Mouse (Mus musculus): ENCODE measurements around the gene Iqschfp. TPM values are rescaled to one million over a fixed set of nuclear protein-coding genes. Genes with fewer than 3 reads are reported as not detected.

Iqschfp gene
- polyA plus RNA-seq (2016; fragmentation: Nextera tagmentation; extraction: Ambion mirVana) = 0.12 and 1.2 TPM in 2 replicates

DNA sequence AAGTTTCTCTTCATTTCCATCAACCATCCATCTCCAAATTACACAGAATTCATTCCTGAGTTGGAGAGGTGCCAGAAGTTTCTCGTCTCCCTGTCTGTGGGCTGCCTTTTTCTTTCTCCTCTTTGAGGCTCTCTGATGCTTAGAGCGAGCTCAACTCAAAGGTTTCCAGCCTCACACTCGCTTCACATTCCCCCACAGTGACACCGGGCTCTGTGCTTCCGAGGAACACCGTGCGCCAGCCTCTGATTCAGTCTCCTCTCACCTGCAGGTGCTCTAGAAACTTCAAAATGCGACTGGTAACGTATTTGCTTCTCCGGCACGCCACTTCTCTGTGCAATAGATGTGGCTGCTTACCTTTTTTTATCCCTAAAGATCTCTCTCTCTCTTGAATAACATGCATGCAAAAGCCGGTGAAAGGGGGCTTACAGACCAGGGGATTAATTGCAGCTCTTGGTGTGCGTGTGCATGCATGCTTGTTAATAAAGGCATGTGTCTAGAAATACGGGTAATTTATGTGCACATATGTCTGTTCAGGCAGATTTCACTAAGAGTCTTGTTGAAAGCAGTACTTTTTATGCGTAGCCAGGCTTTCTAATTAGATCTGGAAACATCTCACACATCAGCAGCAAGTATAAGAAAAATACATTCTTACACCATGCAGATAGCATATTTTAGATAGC is at the start of gene Iqschfp, which contains the start of gene Iqcj:
Iqschfp (plus strand) TSS at position 207 of the 680 bp plus-strand sequence.
Iqcj (plus strand) TSS at position 195 of the 680 bp plus-strand sequence.
- no peak for DNase-seq (ENCODE audit: low spot score)
- H3K27ac ChIP-seq (replicated peaks) = peak within 1 kb of the TSS; percentile 77
- H3K4me3 ChIP-seq = no peak within 1 kb of the TSS
- WGBS = 78% methylated on average over 15 of the region's 15 CpGs
- no peaks in the 10 kb centered on the region for H3K9me3 ChIP-seq (replicated peaks)
- no peaks in the 10 kb centered on the region for H3K36me3 ChIP-seq
- no peaks in the 10 kb centered on the region for H3K27me3 ChIP-seq (ENCODE audit: low read depth, poor library complexity, severe bottlenecking)
- peaks cover 11% of the 10 kb centered on the region for H3K4me1 ChIP-seq

DNA sequence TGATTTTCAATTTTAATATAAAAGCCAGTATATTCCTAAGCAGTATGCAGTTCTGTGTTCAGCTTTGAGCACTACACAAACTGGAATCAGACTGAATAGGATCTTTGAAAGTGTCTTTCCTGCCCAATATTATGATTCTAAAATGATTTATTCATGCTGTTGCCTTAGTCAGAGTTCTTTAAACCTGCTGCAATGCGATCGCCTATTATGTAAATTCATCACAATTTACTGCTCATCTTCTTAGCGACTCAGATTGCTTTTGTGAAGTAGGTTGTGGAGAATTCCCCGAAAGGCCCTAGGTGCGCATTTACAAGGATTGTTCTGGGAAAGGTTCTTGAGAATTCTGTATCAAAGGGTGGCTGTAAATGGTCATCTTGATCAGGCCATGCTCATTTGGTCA is 39.6 kb upstream of the Iqschfp start:
- H3K9me3 ChIP-seq (replicated peaks) = no peaks in the 10 kb centered on the region
- no peak overlapping the region for H3K4me3 ChIP-seq
- H3K27me3 ChIP-seq (ENCODE audit: low read depth, poor library complexity, severe bottlenecking) = no peaks in the 10 kb centered on the region
- no peak for DNase-seq (ENCODE audit: low spot score)
- H3K36me3 ChIP-seq = no peaks in the 10 kb centered on the region
- no peaks in the 10 kb centered on the region for H3K4me1 ChIP-seq
- H3K27ac ChIP-seq (replicated peaks) = no peak overlapping the region
- WGBS = 89% methylated on average over 5 of the region's 5 CpGs

DNA sequence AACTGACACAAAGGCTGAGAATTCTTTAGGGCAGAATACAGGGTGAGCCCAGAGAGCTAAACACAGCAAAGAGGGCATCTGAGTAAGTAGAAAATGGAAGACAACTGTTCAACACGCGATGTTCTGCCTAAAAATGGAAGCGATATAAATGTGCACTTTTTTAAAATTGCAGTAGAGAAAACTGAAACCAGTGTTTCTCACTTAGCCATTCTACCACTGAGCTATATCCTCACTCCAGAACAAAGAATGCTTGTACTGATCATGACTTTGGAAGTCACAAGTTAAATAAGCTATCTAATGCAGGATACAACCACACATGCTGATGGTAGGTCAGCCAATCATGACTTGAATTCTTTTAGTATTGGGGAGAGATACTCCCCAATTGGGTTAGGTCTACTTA is 30.5 kb upstream of the Iqschfp start:
- Histone ChIP-seq H3K4me1 (no peaks in the 10 kb centered on the region), H3K4me3 (no peak overlapping the region), H3K36me3 (no peaks in the 10 kb centered on the region), H3K27me3 (ENCODE audit: low read depth, poor library complexity, severe bottlenecking) (no peaks in the 10 kb centered on the region), H3K27ac (replicated peaks) (no peak overlapping the region), H3K9me3 (replicated peaks) (no peaks in the 10 kb centered on the region)
- no peak for DNase-seq (ENCODE audit: low spot score)
- 91% methylated on average over 3 of the region's 3 CpGs for WGBS

DNA sequence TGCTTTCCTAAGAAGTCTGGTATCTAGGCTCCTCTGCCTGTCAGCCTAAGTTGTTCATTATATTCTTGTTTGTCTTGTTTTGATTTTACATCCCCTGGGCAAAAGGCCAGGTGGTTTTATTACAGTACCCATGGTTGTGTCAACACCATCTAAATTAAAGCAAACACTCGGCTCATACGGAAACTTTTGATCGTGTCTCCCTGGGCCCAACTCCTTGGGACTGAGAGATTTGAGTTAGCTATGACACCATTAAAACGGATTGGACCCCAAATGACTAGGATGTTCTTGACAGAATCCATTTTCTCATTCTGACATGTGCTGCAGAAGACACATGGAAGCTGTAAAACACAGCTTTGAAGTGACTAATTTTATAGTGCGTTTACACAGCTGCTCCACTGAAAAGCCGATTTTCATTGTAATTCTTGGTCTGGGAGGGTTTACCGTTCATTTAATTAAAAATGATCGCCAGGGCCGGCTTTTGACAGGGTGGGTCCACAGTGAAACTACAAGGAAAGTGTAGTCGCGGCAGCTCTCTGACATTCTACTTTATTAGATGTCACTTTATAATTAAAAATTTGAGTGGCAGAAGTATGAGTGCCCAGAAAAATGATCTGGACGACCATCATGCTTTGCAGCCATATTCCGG is 24.5 kb upstream of the Iqschfp start:
- H3K4me3 ChIP-seq = no peak overlapping the region
- WGBS = 75% methylated on average over 13 of the region's 13 CpGs
- H3K36me3 ChIP-seq = no peaks in the 10 kb centered on the region
- H3K27me3 ChIP-seq (ENCODE audit: low read depth, poor library complexity, severe bottlenecking) = no peaks in the 10 kb centered on the region
- DNase-seq (ENCODE audit: low spot score) = no peak
- H3K4me1 ChIP-seq = no peaks in the 10 kb centered on the region
- H3K9me3 ChIP-seq (replicated peaks) = no peaks in the 10 kb centered on the region
- H3K27ac ChIP-seq (replicated peaks) = peak overlapping the region; percentile 4; the same call in 1 of the 2 replicates

DNA sequence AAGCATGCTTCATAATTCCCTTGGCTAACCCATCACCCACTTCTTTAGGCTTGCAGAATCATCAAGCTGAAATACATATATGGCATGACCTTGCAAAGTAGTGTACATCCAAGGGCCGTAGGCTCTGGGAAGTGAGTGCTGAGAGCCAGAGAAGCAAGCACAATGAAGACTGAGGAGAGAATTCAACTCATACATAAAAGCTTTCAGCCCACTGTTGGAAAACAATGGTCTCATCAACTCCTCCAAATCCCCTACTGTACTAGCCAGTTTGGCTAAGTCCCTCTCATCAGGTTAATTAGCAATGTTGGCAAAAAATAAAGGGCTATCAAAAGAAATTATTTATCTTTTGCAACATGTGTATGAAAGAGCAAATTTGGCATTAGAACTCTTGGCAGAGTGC is 22.6 kb upstream of the Iqschfp start:
- Histone ChIP-seq H3K4me1 (no peaks in the 10 kb centered on the region), H3K27ac (replicated peaks) (no peak overlapping the region; the same call in 1 of the 2 replicates), H3K9me3 (replicated peaks) (no peaks in the 10 kb centered on the region), H3K36me3 (no peaks in the 10 kb centered on the region), H3K4me3 (no peak overlapping the region), H3K27me3 (ENCODE audit: low read depth, poor library complexity, severe bottlenecking) (no peaks in the 10 kb centered on the region)
- no peak for DNase-seq (ENCODE audit: low spot score)
- WGBS = 88% methylated on average over 1 of the region's 1 CpGs

DNA sequence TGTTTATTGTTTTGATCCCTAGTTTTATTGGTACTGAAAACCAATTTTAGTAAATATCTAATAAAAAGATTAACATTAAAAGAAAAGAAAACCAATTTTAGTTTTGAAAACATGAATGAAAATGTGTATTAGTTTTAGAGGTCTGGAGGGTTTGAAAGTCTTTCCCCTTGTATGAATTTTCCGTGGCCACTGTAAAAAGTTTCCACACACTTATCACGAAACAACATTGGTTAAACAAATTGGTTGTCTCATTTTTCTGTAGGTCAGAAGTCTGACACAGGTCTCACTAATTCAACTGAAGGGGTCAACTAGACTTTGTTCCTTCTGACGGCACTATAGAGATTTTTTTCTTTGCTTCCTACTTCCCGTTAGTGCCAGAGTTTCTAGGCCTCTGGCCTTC is 14.8 kb upstream of the Iqschfp start:
- DNase-seq (ENCODE audit: low spot score) = no peak
- H3K27ac ChIP-seq (replicated peaks) = no peak overlapping the region
- no peaks in the 10 kb centered on the region for H3K27me3 ChIP-seq (ENCODE audit: low read depth, poor library complexity, severe bottlenecking)
- no peaks in the 10 kb centered on the region for H3K4me1 ChIP-seq
- 90% methylated on average over 4 of the region's 4 CpGs for WGBS
- no peaks in the 10 kb centered on the region for H3K36me3 ChIP-seq
- H3K9me3 ChIP-seq (replicated peaks) = no peaks in the 10 kb centered on the region
- no peak overlapping the region for H3K4me3 ChIP-seq

DNA sequence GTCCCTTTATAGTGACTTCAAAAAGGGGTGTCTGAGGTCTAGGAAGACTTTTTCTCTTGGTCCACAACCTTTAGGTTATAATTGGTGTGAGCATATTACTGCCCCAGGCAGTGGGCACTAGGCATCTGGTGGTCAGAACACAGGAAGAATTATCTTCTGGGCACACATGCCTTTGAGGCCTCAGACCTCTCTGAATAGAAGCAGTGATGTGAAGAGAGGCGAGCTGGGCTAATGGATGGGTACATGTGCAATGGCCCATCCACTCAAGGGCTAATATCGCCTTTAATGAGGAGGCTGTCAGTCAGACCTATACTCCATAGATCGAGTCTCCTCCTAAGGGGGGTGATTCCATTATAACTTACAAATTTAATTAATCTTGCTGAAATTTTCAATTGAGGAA is 7.7 kb upstream of the Iqschfp start:
- WGBS = 78% methylated on average over 3 of the region's 3 CpGs
- no peak overlapping the region for H3K27ac ChIP-seq (replicated peaks)
- H3K4me3 ChIP-seq = no peak overlapping the region
- DNase-seq (ENCODE audit: low spot score) = no peak
- no peaks in the 10 kb centered on the region for H3K36me3 ChIP-seq
- no peaks in the 10 kb centered on the region for H3K9me3 ChIP-seq (replicated peaks)
- no peaks in the 10 kb centered on the region for H3K27me3 ChIP-seq (ENCODE audit: low read depth, poor library complexity, severe bottlenecking)
- peaks cover 4% of the 10 kb centered on the region; the same call in 1 of the 2 replicates for H3K4me1 ChIP-seq

DNA sequence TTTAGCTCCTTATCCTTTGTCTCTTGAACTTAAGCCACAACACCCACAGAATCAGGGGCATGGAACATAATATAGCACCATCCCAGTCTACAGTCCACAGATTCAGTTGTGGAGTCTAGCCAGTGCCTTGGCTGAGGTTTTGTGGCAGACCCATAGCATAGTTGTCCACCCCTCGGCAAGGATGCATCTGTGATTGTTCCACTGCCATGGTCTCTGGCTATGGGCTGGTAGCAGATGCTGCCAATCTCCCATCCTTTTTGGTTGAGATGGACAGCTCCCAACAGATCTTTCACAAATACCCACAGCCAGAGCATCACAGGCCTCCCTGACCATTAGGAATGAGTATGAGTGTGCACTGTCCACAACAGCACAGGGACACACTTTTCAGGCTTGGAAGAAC is 5.9 kb upstream of the Iqschfp start:
- 69% methylated on average over 1 of the region's 1 CpGs for WGBS
- no peak for DNase-seq (ENCODE audit: low spot score)
- Histone ChIP-seq H3K27me3 (ENCODE audit: low read depth, poor library complexity, severe bottlenecking) (no peaks in the 10 kb centered on the region), H3K36me3 (no peaks in the 10 kb centered on the region), H3K4me1 (peaks cover 4% of the 10 kb centered on the region; the same call in 1 of the 2 replicates), H3K27ac (replicated peaks) (peak overlapping the region; percentile 57), H3K9me3 (replicated peaks) (no peaks in the 10 kb centered on the region), H3K4me3 (no peak overlapping the region)

DNA sequence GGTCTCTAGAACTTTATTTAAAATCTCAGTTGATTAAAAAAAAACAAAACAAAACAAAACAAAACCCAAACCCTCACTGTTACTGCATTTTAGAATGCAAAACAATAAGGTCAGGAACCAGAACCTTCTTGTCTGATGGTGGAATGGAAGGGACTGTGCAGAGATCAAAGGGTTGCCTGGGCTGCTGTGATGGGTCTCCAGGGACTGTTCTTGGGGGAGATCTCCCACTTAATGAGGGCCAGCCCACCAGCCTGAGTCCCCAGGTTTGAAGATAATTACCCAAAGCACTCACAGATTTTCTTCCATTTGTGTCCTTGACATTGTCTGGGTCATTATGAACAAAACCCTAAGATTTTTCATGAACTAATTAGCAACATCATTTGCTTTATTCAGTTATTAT is 4.8 kb upstream of the Iqschfp start:
- Histone ChIP-seq H3K27me3 (ENCODE audit: low read depth, poor library complexity, severe bottlenecking) (no peaks in the 10 kb centered on the region), H3K4me1 (peaks cover 8% of the 10 kb centered on the region), H3K27ac (replicated peaks) (no peak overlapping the region), H3K36me3 (no peaks in the 10 kb centered on the region), H3K9me3 (replicated peaks) (no peaks in the 10 kb centered on the region), H3K4me3 (no peak overlapping the region)
- DNase-seq (ENCODE audit: low spot score) = no peak

DNA sequence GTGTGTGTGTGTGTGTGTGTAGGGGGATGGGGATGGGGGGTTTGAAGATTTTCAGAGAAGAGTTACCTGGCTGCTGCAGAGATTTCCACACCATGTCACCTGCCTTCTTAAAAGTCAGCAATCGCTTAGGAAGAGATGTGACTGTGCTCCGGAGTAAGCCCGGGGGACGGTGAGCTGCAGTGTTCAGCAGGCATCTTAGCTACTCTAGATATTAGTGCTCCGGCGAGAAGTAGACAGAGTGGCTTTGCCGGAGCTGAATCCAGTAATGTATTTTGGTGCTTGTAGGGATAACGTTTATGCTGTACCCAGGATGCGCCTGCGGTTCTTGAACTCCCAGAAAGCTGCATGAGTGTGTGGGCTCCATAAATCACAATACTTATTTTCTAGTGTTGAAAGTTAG is 736 bp downstream of the Iqschfp start:
- Histone ChIP-seq H3K27ac (replicated peaks) (peak overlapping the region; percentile 77), H3K9me3 (replicated peaks) (no peaks in the 10 kb centered on the region), H3K27me3 (ENCODE audit: low read depth, poor library complexity, severe bottlenecking) (no peaks in the 10 kb centered on the region), H3K4me1 (peaks cover 11% of the 10 kb centered on the region), H3K4me3 (no peak overlapping the region), H3K36me3 (no peaks in the 10 kb centered on the region)
- no peak for DNase-seq (ENCODE audit: low spot score)
- WGBS = 87% methylated on average over 10 of the region's 10 CpGs

DNA sequence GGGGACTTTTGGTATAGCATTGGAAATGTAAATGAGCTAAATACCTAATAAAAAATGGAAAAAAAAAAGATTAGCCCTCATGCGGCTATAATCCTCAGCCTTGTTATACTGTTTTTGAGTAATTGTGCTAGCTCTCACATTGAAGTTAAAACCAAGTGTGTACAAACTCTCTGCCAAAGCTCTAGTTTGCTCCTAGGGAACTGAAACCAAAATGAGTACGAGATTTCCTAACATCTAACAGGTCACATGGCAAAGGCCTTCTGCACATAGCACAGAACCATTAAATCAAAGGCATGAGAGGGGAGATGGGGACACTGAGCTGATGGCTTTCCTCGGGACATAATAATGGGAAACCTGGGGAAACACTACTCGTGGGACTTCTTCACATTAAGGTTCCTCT is 10.5 kb downstream of the Iqschfp start:
- Histone ChIP-seq H3K9me3 (replicated peaks) (no peaks in the 10 kb centered on the region), H3K27ac (replicated peaks) (no peak overlapping the region), H3K27me3 (ENCODE audit: low read depth, poor library complexity, severe bottlenecking) (no peaks in the 10 kb centered on the region), H3K36me3 (no peaks in the 10 kb centered on the region), H3K4me1 (no peaks in the 10 kb centered on the region), H3K4me3 (no peak overlapping the region)
- no peak for DNase-seq (ENCODE audit: low spot score)
- WGBS = 78% methylated on average over 4 of the region's 4 CpGs

DNA sequence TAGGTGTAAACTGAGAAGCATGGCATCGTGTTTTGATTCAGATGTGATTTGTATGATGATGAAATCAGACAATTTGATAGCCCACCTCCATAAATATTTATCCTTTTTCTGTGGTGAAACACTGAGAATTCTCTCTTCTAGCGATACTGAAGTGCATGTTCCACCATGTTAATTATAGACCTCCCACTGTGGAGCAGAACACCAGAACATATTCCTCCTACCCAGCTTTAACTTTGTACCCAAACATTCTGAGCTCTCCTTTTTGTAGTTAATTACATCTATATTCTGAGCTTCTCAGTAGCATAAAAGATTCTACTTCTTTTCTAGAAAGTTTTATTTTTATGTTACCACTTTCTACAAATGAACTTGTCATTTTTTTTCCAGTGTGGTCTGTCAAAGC is 16.6 kb downstream of the Iqschfp start:
- no peaks in the 10 kb centered on the region for H3K27me3 ChIP-seq (ENCODE audit: low read depth, poor library complexity, severe bottlenecking)
- no peak overlapping the region for H3K27ac ChIP-seq (replicated peaks)
- H3K4me1 ChIP-seq = no peaks in the 10 kb centered on the region
- H3K36me3 ChIP-seq = no peaks in the 10 kb centered on the region
- no peaks in the 10 kb centered on the region for H3K9me3 ChIP-seq (replicated peaks)
- no peak for DNase-seq (ENCODE audit: low spot score)
- H3K4me3 ChIP-seq = no peak overlapping the region
- WGBS = 90% methylated on average over 2 of the region's 2 CpGs

DNA sequence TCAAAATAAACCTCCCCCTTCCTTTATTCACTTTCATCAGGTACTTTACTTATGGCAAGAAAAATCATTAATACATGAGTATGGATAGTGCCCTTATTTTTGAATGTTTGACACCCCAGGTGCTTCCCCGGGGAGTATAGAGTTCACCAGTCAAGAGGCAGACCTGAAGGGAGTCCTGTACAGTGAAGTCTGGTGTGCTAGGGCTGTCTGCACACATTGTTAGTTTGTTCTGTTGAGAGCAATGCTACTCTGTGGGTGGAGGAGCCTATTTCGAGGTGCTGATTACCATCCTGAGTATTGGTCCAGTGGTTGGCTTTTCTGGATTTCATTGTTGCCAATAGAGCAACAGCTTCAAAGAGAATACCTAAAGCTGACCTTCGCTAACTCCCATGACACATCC is 26.1 kb downstream of the Iqschfp start:
- Histone ChIP-seq H3K9me3 (replicated peaks) (no peaks in the 10 kb centered on the region), H3K27ac (replicated peaks) (peak overlapping the region; percentile 63), H3K27me3 (ENCODE audit: low read depth, poor library complexity, severe bottlenecking) (peaks cover 32% of the 10 kb centered on the region; the same call in 1 of the 2 replicates), H3K36me3 (no peaks in the 10 kb centered on the region), H3K4me1 (peaks cover 14% of the 10 kb centered on the region), H3K4me3 (no peak overlapping the region)
- no peak for DNase-seq (ENCODE audit: low spot score)
- WGBS = 70% methylated on average over 3 of the region's 3 CpGs
